8 mouse cellular contexts compared by ENCODE assay signal in the genomic region with DNA sequence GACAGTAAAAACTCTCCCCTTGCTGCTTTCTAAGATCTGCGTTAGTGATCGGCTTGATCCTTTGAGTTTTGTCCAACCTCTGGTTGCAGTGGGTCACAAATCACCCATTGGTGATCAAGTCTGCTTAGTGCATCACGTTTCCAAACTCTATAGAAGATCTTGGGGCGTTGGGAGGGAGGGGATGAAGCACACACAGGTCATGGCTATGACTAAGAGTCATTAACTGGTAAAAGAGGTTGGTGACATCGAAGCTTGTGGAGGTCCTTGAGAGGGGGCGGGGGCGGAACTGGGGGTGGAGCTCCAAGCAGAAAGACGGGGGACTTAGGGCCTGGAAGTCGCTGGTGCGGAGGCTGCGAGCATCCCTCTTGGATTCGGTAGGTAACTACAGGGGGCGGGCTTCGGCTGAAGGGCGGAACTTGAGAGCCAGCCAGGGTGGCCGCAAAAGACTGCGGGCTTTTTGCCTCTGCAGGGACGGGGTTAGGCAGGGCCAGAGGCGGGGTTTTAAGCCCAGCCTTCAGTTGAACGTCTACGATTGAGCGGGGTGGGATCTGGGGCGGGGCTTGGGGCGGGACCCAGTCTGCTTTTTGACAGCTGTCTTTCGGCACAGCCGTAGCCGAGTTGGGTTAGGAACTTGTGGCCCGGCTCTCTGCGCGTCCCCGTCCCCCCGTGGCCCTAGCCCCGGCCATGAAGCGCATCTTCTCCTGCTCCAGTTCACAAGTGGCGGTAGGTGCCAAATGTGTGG. TPM values are rescaled to one million over a fixed set of nuclear protein-coding genes. Genes with fewer than 3 reads are reported as not detected.
DNase-seq lines count a peak whose midpoint lies in the region; ATAC-seq and TF ChIP-seq lines count a peak whose summit lies in the region.

Ankrd35 (plus strand) TSS at position 405 of the 742 bp plus-strand sequence.

- peak within 1 kb of the TSS; percentile 67; the same call in 1 of the 2 replicates for H3K4me3 ChIP-seq in G1E (ENCODE audit: low read depth, low read length)
- peak within 1 kb of the TSS; percentile 56 for H3K4me3 ChIP-seq in forebrain, embryonic 16.5 days (replicated peaks; ENCODE audit: low read length)
- H3K4me3 ChIP-seq in neural tube, embryonic 15.5 days (replicated peaks), result peak within 1 kb of the TSS; percentile 45

- peak within 1 kb of the TSS; percentile 83 for H3K4me2 ChIP-seq in forebrain, embryonic 16.5 days (ENCODE audit: low read length)
- peak within 1 kb of the TSS; percentile 84 for H3K4me2 ChIP-seq in neural tube, embryonic 15.5 days

- peak; percentile 75 for DNase-seq in G1E (ENCODE audit: low spot score)
- DNase-seq in cerebellum, adult 18-20 months, result peak; percentile 79 to 84
- peak; percentile 71 to 75 for DNase-seq in heart, postnatal 36 days
- peak; percentile 50 to 70 for DNase-seq in layer of hippocampus, adult 18-20 months (ENCODE audit: low spot score in 2 of 2)
- DNase-seq in lung, adult 18-20 months, result peak; percentile 89 to 91
- DNase-seq in testis, postnatal 14 days (ENCODE audit: low spot score), result peak; percentile 70

- no peak within 1 kb of the TSS for H3K27ac ChIP-seq in forebrain, embryonic 16.5 days (ENCODE audit: low read length)
- H3K27ac ChIP-seq in neural tube, embryonic 15.5 days (replicated peaks), result no peak within 1 kb of the TSS

- intact Hi-C loops in heart, postnatal 36 days (cut with DNase I), result loop anchor here (2.0 to 5.0 kb wide), 2 partner anchors 25 to 37 kb away; partner anchors contain the start of gene Nudt17

- H3K4me1 ChIP-seq in G1E (ENCODE audit: insufficient read depth, low read depth, low read length), result peaks cover 12% of the 10 kb centered on the region
- H3K4me1 ChIP-seq in forebrain, embryonic 16.5 days (replicated peaks; ENCODE audit: control insufficient read depth, insufficient read depth, low read length), result peaks cover 9% of the 10 kb centered on the region
- peaks cover 6% of the 10 kb centered on the region for H3K4me1 ChIP-seq in neural tube, embryonic 15.5 days

- TF ChIP-seq CTCF in G1E (IDR thresholded peaks at IDR 0.05; ENCODE audit: low read depth, low read length), result no peak

- ATAC-seq in G1E (ENCODE audit: extremely low read depth, insufficient number of reproducible peaks, low FRiP score, poor library complexity, severe bottlenecking), result peak; percentile 54
- peak; percentile 94 for ATAC-seq in forebrain, embryonic 16.5 days
- ATAC-seq in neural tube, embryonic 15.5 days (ENCODE audit: low FRiP score), result peak; percentile 91

- H3K36me3 ChIP-seq in G1E (replicated peaks), result no peaks in the 10 kb centered on the region
- no peaks in the 10 kb centered on the region for H3K36me3 ChIP-seq in forebrain, embryonic 16.5 days (ENCODE audit: control insufficient read depth, insufficient read depth)
- H3K36me3 ChIP-seq in neural tube, embryonic 15.5 days, result no peaks in the 10 kb centered on the region

- WGBS in forebrain, embryonic 16.5 days, result 5% methylated on average over 35 of the region's 35 CpGs
- WGBS in neural tube, embryonic 15.5 days, result 5% methylated on average over 35 of the region's 35 CpGs

- no peaks in the 10 kb centered on the region for H3K9me3 ChIP-seq in G1E (replicated peaks)
- no peaks in the 10 kb centered on the region for H3K9me3 ChIP-seq in forebrain, embryonic 16.5 days (ENCODE audit: control insufficient read depth, low read length)
- H3K9me3 ChIP-seq in neural tube, embryonic 15.5 days (replicated peaks), result no peaks in the 10 kb centered on the region

- peaks cover 40% of the 10 kb centered on the region for H3K27me3 ChIP-seq in G1E (ENCODE audit: insufficient read depth, low read length)
- 0 out of 2 replicates have a peak, but pooled peaks cover 3% of the 10 kb centered on the region for H3K27me3 ChIP-seq in forebrain, embryonic 16.5 days (replicated peaks; ENCODE audit: control insufficient read depth, insufficient read depth, low read length)
- H3K27me3 ChIP-seq in neural tube, embryonic 15.5 days (replicated peaks), result peaks cover 9% of the 10 kb centered on the region; the same call in 1 of the 2 replicates

- H3K9ac ChIP-seq in forebrain, embryonic 16.5 days (replicated peaks; ENCODE audit: low read depth, low read length), result peak within 1 kb of the TSS; percentile 56
- H3K9ac ChIP-seq in neural tube, embryonic 15.5 days (replicated peaks), result peak within 1 kb of the TSS; percentile 36

RNA-seq across cellular contexts. Expression of gene Ankrd35, which starts in this region (rescaled TPM):
- total RNA-seq in G1E (2014; fragmentation: Nextera tagmentation) (not detected in 2 replicates), G1E (2017) (0.06 TPM in 1 of 2 replicates, not detected in the other)
- not detected in 2 replicates for polyA plus RNA-seq in G1E (2012)
- 1.2 and 3.5 TPM in 2 replicates for polyA plus RNA-seq in forebrain, embryonic 16.5 days (2015; fragmentation: Nextera tagmentation; extraction: Ambion mirVana)
- total RNA-seq in heart, postnatal 36 days (2021), result 1 to 10 TPM in 1 of 2 experiments, under 1 TPM in 1; 0.78 to 1.7 TPM
- total RNA-seq in layer of hippocampus, adult 18-20 months (2021), result 1 to 10 TPM; 5.5 to 6.9 TPM
- polyA plus RNA-seq in neural tube, embryonic 15.5 days (2015; fragmentation: Nextera tagmentation; extraction: Ambion mirVana), result 2.3 and 2.4 TPM in 2 replicates

Comparison
In these comparisons a context has a peak if more than half of its experiments do, and no peak if none do; other contexts are left out.
1. Peak in DNase-seq, ATAC-seq and H3K4me3 ChIP-seq in G1E; RNA of the gene not detected or under 1 TPM.